Mouse (Mus musculus): Measurements from ENCODE around the gene Fkbp8.

- TF ChIP-seq E2F4 (IDR thresholded peaks at IDR 0.05; ENCODE audit: insufficient replicate concordance, low read depth, low read length) = no peak
- no peak for TF ChIP-seq CTCF (conservative IDR thresholded peaks at IDR 0.05 in 1 of 2, IDR thresholded peaks at IDR 0.05 in 1 of 2; ENCODE audit: low read depth in 2 of 2, low read length in 2 of 2)
- no peak for TF ChIP-seq CHD1 (IDR thresholded peaks at IDR 0.05; ENCODE audit: low read depth, low read length)
Observed at GRCm38 (mm10) chr8:70501820-70502529, 25.5 kb upstream of the Fkbp8 start.
